Mouse (Mus musculus) hindbrain, embryonic 15.5 days (tissue): ENCODE data around the gene Gm10840. TPM values are rescaled to one million over a fixed set of nuclear protein-coding genes. Genes with fewer than 3 reads are reported as not detected.
A peak's percentile ranks its signal among the peaks of the same experiment; 100 is the strongest.

Experiments used
- ATAC-seq: fragments of 200-750 bp; cut with Nextera tagmentation; 2 replicates; pipeline ENCODE4 v1.8.0; 2017; ENCODE audit warnings: low read depth, moderate number of reproducible peaks, moderate TSS enrichment; ENCODE audit not compliant: low FRiP score
- H3K27ac ChIP-seq: fragments of 300-500 bp; sonication (generic); replicated peaks from 2 replicates; pipeline ENCODE4 v1.5.1; 2015; ENCODE audit warnings: mild to moderate bottlenecking, inconsistent platforms
- H3K27me3 ChIP-seq: fragments of 300-500 bp; sonication (generic); 2 replicates; pipeline ENCODE4 v1.6.1; 2015; ENCODE audit warnings: control low read depth, inconsistent platforms
- H3K36me3 ChIP-seq: fragments of 300-500 bp; sonication (generic); 2 replicates; pipeline ENCODE4 v1.6.1; 2015; ENCODE audit warnings: control low read depth, inconsistent platforms
- H3K4me1 ChIP-seq: fragments of 300-500 bp; sonication (generic); replicated peaks from 2 replicates; pipeline ENCODE4 v1.6.1; 2015; ENCODE audit warnings: control low read depth, inconsistent platforms
- H3K4me2 ChIP-seq: fragments of 300-500 bp; sonication (generic); 2 replicates; pipeline ENCODE4 v1.6.1; 2015; ENCODE audit warnings: moderate library complexity, mild to moderate bottlenecking, inconsistent platforms
- H3K4me3 ChIP-seq: fragments of 300-500 bp; sonication (generic); 2 replicates; pipeline ENCODE4 v1.5.1; 2015; ENCODE audit warnings: mild to moderate bottlenecking, inconsistent platforms
- H3K9ac ChIP-seq: fragments of 300-500 bp; sonication (generic); 2 replicates; pipeline ENCODE4 v1.6.1; 2015; ENCODE audit warnings: inconsistent platforms
- H3K9me3 ChIP-seq: fragments of 300-500 bp; sonication (generic); 2 replicates; pipeline ENCODE4 v1.6.1; 2016; ENCODE audit warnings: control low read depth, inconsistent platforms
- WGBS: fragments of 180-500 bp; shearing (Covaris S2); methylation state at CpG from one replicate; pipeline ENCODE4 v1.1.7; 2015; 5-methylcytosine and 5-hydroxymethylcytosine counted together
- polyA plus RNA-seq: library from polyadenylated mRNA; unstranded; fragments of >200 nt; fragmentation: Nextera tagmentation; extraction: Ambion mirVana; gene quantifications from 2 replicates; pipeline ENCODE4 v1.2.1, GENCODE M21; 2015

The Gm10840 gene
- polyA plus RNA-seq, 1 experiment from 2014 or later, result 0.65 TPM

GRCm38 (mm10) chr11:106164601-106165180 lies 4.0 kb downstream of the Gm10840 start:
- Histone ChIP-seq H3K4me3 (no peak overlapping the region), H3K4me1 (peaks cover 16% of the 10 kb centered on the region), H3K9me3 (no peaks in the 10 kb centered on the region), H3K4me2 (no peak overlapping the region), H3K9ac (no peak overlapping the region), H3K27ac (no peak overlapping the region), H3K27me3 (no peaks in the 10 kb centered on the region), H3K36me3 (peaks cover 27% of the 10 kb centered on the region; the same call in 1 of the 2 replicates)
- WGBS, result 94% methylated on average over 16 of the region's 16 CpGs
- ATAC-seq, result no peak

- Histone ChIP-seq H3K4me1 (no peaks in the 10 kb centered on the region), H3K9me3 (no peaks in the 10 kb centered on the region), H3K9ac (no peak overlapping the region), H3K36me3 (peaks cover 27% of the 10 kb centered on the region; the same call in 1 of the 2 replicates), H3K27me3 (no peaks in the 10 kb centered on the region), H3K4me2 (no peak overlapping the region), H3K4me3 (no peak overlapping the region), H3K27ac (no peak overlapping the region)
- no peak for ATAC-seq
- 88% methylated on average over 5 of the region's 5 CpGs for WGBS
These were observed 6.8 kb downstream of the Gm10840 start for GRCm38 (mm10) chr11:106167435-106167834.

- H3K9me3 ChIP-seq, result no peaks in the 10 kb centered on the region
- H3K36me3 ChIP-seq, result peaks cover 18% of the 10 kb centered on the region; the same call in 1 of the 2 replicates
- ATAC-seq, result no peak
- no peak overlapping the region for H3K4me3 ChIP-seq
- no peaks in the 10 kb centered on the region for H3K27me3 ChIP-seq
- H3K27ac ChIP-seq, result no peak overlapping the region
- H3K4me1 ChIP-seq, result no peaks in the 10 kb centered on the region
- no peak overlapping the region for H3K9ac ChIP-seq
- H3K4me2 ChIP-seq, result no peak overlapping the region
- WGBS, result 77% methylated on average over 7 of the region's 7 CpGs
These were observed 10.2 kb downstream of the Gm10840 start for GRCm38 (mm10) chr11:106170807-106171206.

GRCm38 (mm10) chr11:106173228-106173627 lies 12.6 kb downstream of the Gm10840 start:
- Histone ChIP-seq H3K9me3 (no peaks in the 10 kb centered on the region), H3K4me3 (no peak overlapping the region), H3K27ac (no peak overlapping the region), H3K4me1 (no peaks in the 10 kb centered on the region), H3K9ac (no peak overlapping the region), H3K4me2 (no peak overlapping the region), H3K36me3 (peaks cover 4% of the 10 kb centered on the region; the same call in 1 of the 2 replicates), H3K27me3 (no peaks in the 10 kb centered on the region)
- WGBS, result 95% methylated on average over 2 of the region's 2 CpGs
- no peak for ATAC-seq

GRCm38 (mm10) chr11:106174372-106174771 lies 13.7 kb downstream of the Gm10840 start:
- peaks cover 7% of the 10 kb centered on the region; the same call in 1 of the 2 replicates for H3K36me3 ChIP-seq
- no peak overlapping the region for H3K4me3 ChIP-seq
- no peaks in the 10 kb centered on the region for H3K9me3 ChIP-seq
- H3K9ac ChIP-seq, result no peak overlapping the region
- no peak overlapping the region for H3K27ac ChIP-seq
- H3K4me2 ChIP-seq, result no peak overlapping the region
- no peaks in the 10 kb centered on the region for H3K4me1 ChIP-seq
- WGBS, result 88% methylated on average over 5 of the region's 5 CpGs
- no peaks in the 10 kb centered on the region for H3K27me3 ChIP-seq
- no peak for ATAC-seq

GRCm38 (mm10) chr11:106175081-106175480 lies 14.4 kb downstream of the Gm10840 start:
- no peak for ATAC-seq
- H3K36me3 ChIP-seq, result peaks cover 7% of the 10 kb centered on the region; the same call in 1 of the 2 replicates
- 78% methylated on average over 3 of the region's 3 CpGs for WGBS
- no peak overlapping the region for H3K4me3 ChIP-seq
- no peaks in the 10 kb centered on the region for H3K27me3 ChIP-seq
- no peak overlapping the region for H3K27ac ChIP-seq
- H3K9me3 ChIP-seq, result no peaks in the 10 kb centered on the region
- H3K4me1 ChIP-seq, result no peaks in the 10 kb centered on the region
- no peak overlapping the region for H3K4me2 ChIP-seq
- H3K9ac ChIP-seq, result no peak overlapping the region

- no peak overlapping the region for H3K4me2 ChIP-seq
- no peak overlapping the region for H3K27ac ChIP-seq
- no peaks in the 10 kb centered on the region for H3K27me3 ChIP-seq
- H3K9me3 ChIP-seq, result no peaks in the 10 kb centered on the region
- WGBS, result 85% methylated on average over 5 of the region's 5 CpGs
- no peaks in the 10 kb centered on the region for H3K4me1 ChIP-seq
- peaks cover 7% of the 10 kb centered on the region; the same call in 1 of the 2 replicates for H3K36me3 ChIP-seq
- ATAC-seq, result no peak
- H3K4me3 ChIP-seq, result no peak overlapping the region
- no peak overlapping the region for H3K9ac ChIP-seq
These were observed 15.7 kb downstream of the Gm10840 start for GRCm38 (mm10) chr11:106176372-106176771.

- Histone ChIP-seq H3K4me1 (no peaks in the 10 kb centered on the region), H3K4me3 (no peak overlapping the region), H3K4me2 (no peak overlapping the region), H3K36me3 (peaks cover 3% of the 10 kb centered on the region; the same call in 1 of the 2 replicates), H3K27ac (no peak overlapping the region), H3K27me3 (no peaks in the 10 kb centered on the region), H3K9ac (no peak overlapping the region), H3K9me3 (no peaks in the 10 kb centered on the region)
- whole genome bisulfite sequencing, result 87% methylated on average over 5 of the region's 5 CpGs
- no peak for ATAC-seq
These were observed 17.6 kb downstream of the Gm10840 start for GRCm38 (mm10) chr11:106178036-106178782.

GRCm38 (mm10) chr11:106179711-106180448 lies 19.2 kb downstream of the Gm10840 start:
- Histone ChIP-seq H3K4me2 (no peak overlapping the region), H3K36me3 (peaks cover 12% of the 10 kb centered on the region), H3K9ac (no peak overlapping the region), H3K4me3 (no peak overlapping the region), H3K9me3 (no peaks in the 10 kb centered on the region), H3K4me1 (no peaks in the 10 kb centered on the region), H3K27me3 (no peaks in the 10 kb centered on the region), H3K27ac (no peak overlapping the region)
- no peak for ATAC-seq
- WGBS, result 88% methylated on average over 7 of the region's 7 CpGs

GRCm38 (mm10) chr11:106180449-106180801 lies 19.8 kb downstream of the Gm10840 start:
- Histone ChIP-seq H3K4me3 (no peak overlapping the region), H3K4me1 (no peaks in the 10 kb centered on the region), H3K9ac (no peak overlapping the region), H3K4me2 (no peak overlapping the region), H3K27me3 (no peaks in the 10 kb centered on the region), H3K9me3 (no peaks in the 10 kb centered on the region), H3K27ac (no peak overlapping the region), H3K36me3 (peaks cover 18% of the 10 kb centered on the region)
- WGBS, result 97% methylated on average over 2 of the region's 2 CpGs
- no peak for ATAC-seq

GRCm38 (mm10) chr11:106187326-106187725 lies 26.7 kb downstream of the Gm10840 start:
- ATAC-seq, result no peak
- Histone ChIP-seq H3K9ac (no peak overlapping the region), H3K27me3 (no peaks in the 10 kb centered on the region), H3K36me3 (peaks cover 16% of the 10 kb centered on the region), H3K4me1 (peaks cover 4% of the 10 kb centered on the region; the same call in 1 of the 2 replicates), H3K4me2 (no peak overlapping the region), H3K4me3 (no peak overlapping the region), H3K27ac (no peak overlapping the region), H3K9me3 (no peaks in the 10 kb centered on the region)
- 93% methylated on average over 4 of the region's 4 CpGs for WGBS

- Histone ChIP-seq H3K4me1 (peaks cover 14% of the 10 kb centered on the region), H3K4me2 (0 out of 2 replicates have a peak overlapping the region, but pooled peaks have one; percentile 71), H3K9me3 (no peaks in the 10 kb centered on the region), H3K27me3 (no peaks in the 10 kb centered on the region), H3K27ac (no peak overlapping the region), H3K36me3 (peaks cover 6% of the 10 kb centered on the region; the same call in 1 of the 2 replicates), H3K4me3 (no peak overlapping the region), H3K9ac (no peak overlapping the region)
- no peak for ATAC-seq
- 96% methylated on average over 3 of the region's 3 CpGs for WGBS
These were observed 31.1 kb downstream of the Gm10840 start for GRCm38 (mm10) chr11:106191716-106192115.
